Mouse (Mus musculus): ENCODE data around the gene Pik3c2b.

Gene Pik3c2b

DNA sequence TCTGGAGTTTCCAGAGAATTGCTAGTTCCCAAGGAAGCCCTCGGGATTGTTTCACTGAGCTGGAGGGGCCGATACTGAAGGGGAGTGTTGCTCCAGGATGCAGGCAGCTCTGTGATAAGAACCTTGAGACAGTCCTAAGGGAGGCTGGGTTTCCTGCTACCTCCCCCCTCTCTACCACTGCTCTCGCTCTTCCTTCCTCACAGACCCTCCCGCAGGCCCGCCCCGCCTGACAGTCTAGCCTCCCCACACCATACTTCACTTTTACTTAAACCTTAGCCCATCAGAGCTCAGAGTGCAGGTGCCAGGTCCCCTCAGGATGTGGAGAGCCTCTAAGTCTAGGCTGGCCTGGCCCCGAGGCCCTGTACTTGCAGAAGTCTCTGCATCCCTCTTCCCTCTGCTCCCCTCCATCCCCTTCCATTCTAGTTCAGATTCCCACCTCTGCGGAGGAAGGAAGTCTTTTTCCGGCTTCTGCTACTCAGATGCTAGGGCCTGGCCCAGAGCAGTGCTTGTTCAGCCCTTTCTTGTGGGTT lies 27.9 kb downstream of the Pik3c2b start:
- no peak for DNase-seq (ENCODE audit: low read depth)

DNA sequence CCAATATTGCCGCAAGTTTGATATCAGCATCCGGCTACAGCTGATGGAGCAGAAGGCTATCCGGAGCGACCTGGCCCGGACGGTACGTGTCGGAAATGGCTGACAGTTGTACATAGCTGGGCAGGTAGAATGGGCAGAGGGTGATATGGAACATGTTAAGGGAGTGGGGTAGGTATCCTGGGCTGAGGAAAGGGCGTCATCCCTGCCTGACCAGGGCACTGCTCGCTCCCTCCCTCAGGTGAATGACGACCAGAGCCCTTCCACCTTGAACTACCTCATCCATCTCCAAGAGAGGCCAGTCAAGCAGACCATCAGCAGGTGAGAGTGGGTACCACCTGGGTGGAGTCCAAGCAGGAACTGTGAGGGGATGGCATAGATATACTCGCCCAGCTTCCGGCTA lies 29.1 kb downstream of the Pik3c2b start:
- no peak for DNase-seq (ENCODE audit: low read depth)

DNA sequence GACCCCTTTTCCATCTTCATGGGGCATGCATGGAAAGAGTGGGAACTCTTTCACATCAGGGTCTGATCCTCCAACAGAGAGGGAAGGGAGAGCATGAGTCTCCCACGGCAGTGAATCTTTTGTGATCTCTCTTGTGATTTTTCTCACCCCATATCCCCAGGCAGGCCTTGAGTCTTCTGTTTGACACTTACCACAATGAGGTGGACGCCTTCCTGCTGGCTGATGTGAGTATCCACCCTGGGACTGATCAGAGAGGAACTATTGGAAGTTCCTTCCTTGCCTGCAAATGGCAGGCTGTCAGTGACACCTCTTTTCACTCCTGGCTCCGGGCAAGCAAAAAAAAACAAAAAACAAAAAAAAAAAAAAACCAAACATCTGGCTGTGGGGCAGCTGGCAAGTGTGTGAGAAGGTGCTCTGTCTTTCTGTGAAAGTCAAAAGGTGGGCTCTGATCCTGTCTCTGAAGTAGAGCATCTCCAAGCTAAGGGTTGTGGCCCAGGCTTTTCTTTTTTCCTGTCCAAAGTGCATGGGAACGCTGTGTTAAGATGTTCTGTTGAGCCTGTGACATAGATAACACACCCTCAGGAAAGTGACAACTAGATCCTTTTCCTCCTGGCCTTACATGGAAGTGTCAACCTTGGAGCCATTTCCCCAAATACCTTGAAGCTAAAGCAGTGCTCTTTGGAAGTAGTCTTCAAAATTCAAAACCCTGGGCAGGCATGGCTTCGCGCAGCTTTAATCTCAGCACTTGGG lies 30.4 kb downstream of the Pik3c2b start:
- no peak for DNase-seq (ENCODE audit: low read depth)

DNA sequence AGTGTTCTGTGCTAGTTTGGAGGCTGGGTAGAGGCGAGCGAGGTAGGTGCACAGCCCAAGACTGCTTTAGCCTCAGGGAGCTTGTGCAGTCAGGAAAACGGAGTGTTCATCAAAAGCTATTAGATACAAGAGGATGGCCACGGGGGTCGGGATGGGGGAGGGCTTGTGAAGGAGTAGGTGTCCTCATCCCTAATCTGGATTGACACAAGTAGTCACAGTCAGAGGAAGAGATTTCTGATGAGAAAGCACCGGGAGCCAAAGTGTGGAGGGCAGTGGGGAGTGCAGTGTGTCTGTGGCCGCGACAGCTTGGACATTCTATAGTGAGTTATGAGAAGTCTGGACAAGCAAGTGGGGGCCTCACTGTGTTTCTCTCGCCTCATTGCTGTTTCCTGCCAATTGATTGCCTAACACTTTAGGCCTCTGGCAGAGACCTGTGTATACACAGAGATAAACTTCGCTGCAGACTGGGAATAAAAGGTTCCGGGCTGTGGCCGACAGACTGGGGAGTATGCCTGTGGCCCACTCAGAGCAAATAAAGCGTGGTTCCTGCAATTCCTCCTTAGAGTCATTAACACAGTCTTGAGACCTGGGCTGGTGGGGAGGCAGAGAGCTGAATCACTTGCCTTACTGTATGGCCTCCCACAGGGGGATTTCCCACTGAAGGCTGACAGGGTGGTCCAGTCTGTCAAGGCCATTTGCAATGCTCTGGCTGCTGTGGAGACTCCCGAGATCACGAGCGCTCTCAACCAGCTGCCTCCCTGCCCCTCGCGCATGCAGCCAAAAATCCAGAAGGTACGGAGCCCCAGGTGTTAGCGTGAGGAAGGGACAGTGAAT lies 31.4 kb downstream of the Pik3c2b start:
- no peak for DNase-seq (ENCODE audit: low read depth)

DNA sequence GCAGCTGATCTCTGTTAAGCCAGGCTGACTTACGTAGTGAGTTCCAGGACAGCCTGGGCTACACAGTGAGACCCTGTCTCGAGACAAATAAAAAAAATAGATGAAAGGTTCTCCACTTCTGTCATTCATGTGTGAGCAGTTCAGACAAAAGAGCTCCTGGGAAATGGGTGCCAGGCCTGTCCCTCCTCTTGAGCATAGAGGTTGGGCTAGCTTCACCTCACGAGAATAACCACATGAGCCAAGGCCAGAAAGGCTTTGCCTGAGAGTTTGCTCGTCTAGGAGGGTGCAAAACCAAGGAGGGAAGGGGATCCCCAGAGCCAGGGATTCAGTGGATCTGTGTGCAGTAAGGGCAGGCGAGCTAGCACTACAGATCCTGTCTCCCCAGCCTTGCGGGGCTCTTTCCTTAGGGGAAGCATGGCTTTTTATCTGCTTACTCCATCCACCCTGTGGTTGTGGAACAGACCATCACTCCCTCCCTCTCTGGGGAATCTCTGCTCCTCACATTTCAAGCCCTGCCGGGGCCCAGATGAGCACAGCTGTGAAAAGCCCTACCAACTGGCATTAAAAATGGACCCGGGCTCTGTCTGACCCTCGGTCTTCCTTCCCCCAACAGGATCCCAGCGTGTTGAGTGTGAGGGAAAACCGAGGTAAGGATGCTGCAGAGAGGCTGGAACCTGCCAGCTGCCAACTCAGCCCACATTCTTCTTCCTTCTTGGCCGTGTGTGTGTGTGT lies 32.3 kb downstream of the Pik3c2b start:
- DNase-seq (ENCODE audit: low read depth), result no peak

DNA sequence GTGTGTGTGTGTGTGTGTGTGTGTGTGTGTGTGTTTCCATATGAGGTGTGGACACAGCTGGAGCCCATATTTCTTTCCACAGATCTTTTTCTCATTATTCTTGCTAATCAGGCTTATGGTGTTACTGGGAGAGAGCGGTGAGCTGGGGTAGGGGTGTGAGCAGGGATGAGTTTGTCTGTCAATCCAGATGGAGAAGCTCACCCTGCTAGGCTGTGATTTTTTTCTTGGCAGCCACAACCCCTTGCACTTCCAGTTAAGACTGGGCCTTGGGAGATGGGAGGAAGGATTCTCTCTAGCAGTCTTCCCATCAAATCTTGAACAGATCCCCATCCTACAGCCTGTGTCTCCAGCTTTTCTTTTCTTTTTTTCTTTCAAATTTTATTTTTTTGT lies 32.9 kb downstream of the Pik3c2b start:
- no peak for DNase-seq (ENCODE audit: low read depth)

DNA sequence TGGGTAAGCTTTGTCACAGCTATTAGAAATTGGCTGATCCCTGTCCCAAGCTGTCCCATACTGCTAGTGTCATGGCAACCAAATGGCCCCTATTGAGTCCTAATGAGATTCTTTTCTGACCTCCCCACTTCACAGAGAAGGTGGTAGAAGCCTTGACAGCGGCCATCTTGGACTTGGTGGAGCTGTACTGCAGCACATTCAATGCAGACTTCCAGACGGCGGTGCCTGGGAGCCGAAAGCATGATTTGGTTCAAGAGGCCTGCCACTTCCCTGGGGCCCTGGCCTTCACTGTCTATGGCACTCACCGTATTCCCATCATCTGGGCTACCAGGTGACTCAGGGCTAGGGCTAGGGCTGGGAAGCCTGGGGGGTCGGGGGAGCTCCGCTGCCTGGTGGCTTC lies 34.0 kb downstream of the Pik3c2b start:
- DNase-seq (ENCODE audit: low read depth), result no peak

DNA sequence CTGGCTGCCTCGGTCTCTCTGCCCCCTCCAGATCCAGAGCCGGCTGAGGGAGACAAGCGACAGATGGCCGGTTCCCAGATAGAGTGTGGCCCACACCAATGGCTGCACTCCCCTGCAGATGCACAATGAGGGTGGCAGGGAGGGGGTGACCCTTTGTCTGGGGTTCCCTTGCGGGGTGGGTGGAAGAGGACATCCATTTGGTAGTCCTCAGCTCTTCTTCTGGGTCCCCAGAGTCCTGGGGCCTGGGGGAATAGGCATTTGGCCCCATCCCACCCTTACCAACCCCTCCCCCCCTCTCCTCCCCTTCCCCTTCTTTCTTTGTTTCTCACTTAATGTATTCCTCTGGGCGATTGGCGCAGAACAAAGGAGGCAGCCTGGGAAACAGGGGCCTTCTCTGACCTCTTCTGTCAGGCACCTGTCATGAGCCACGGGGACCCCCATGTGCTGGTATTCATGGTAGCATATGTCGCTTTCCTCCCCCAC lies 34.7 kb downstream of the Pik3c2b start:
- DNase-seq (ENCODE audit: low read depth), result no peak

DNA sequence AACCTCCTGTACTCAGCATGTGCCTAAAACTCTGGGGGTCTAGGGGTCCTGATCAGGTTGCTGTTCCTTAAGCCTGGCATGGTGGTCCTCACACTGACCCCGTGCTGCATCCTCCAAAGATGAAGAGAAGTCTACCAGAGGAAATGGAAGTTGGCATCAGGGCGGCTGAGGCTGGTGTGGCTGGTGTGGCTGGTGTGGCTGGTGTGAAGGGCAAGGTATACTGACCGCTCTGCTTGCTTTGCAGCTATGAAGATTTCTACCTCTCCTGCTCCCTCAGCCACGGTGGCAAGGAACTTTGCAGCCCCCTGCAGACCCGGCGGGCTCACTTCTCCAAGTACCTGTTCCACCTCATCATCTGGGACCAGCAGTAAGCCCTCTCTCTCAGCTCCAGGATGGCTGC lies 35.2 kb downstream of the Pik3c2b start:
- no peak for DNase-seq (ENCODE audit: low read depth)

DNA sequence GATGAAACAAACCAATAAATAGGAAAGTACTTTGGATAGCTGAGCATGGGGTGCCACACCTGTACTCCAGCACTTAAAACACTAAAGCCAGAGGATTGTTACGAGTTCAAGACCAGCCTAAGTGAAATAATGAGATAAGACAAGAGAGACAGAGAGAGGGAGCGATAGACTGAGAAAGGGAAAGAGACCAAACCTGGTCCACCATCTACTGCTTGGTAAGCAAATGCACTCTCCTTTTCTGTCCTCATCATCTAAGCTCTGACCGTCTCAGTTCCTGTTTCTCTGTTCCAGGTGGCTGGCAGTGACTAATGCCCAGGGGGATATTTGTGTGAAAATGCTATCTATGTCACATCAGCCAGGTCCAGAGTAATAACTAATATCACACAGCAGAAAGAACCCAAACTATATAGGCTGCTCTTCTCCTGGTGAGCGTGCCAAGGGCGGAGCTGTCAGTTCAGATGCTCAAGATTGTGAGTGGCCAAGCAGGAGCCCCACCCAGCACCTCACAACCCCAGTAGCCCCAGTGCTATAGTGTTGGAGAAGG lies 37.6 kb downstream of the Pik3c2b start:
- no peak for DNase-seq (ENCODE audit: low read depth)

DNA sequence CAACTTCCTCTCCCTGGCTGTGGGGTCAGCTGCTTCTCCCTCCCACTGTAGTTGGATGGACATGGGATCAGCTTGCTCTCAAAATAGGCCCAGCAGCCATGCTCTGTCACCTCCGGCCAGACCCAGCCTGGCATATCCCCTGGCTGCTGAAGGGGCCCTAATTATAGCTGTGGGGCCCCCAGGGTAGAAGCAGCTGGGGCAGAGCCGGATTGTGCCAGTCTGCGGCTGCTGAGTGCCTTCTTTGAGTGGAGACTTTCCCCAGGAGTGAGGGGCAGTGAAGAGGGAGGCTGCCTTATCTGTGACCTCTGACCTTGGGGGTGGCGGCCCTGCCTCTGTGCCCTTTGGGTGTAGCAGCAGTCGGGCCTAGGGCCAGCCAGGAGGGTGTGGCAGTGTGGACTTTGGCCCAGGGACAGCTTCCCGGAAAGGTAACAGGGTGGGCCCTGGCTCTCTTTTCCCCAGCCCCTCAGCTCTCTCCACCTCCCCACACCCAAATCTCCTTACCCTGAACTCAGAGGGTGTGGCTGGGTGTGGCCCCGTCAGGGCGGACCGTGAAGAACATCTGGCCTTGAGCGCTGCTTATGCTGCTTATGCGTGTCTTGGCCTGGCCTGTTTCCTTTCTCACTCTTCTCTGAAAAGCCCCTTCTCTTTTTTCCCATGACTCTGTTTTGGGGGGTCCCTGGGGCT lies 38.6 kb downstream of the Pik3c2b start:
- DNase-seq (ENCODE audit: low read depth), result no peak

DNA sequence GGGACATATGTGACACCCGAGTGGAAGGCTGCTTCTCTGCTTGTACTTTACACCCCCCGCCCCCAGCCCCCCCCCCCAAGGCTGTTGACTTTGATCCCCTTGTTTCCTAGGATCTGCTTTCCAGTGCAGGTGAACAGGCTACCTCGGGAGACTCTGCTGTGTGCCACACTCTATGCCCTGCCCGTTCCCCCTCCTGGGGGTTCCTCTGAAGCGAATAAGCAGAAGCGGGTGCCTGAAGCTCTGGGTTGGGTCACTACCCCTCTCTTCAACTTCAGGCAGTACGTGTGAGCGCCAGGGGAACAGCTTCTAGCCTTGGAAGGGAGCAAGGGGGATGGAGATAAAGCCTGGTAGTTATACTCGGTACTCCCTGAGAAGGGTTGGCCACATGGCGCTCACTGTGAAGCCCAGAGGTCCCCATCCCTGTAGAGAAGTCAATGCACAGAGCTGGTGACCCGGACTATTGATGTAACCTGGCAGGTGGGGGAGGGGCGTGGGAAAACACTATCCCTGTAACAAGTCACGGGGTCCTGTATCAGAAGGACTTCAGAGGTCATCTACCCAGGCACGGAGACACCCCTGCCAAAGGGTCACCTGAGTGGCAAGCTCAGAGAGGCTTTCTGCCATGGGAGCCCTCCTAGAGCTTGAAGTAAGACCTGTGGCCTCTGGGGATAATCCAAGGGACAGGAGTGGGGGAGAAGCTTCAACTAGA lies 39.4 kb downstream of the Pik3c2b start:
- no peak for DNase-seq (ENCODE audit: low read depth)

DNA sequence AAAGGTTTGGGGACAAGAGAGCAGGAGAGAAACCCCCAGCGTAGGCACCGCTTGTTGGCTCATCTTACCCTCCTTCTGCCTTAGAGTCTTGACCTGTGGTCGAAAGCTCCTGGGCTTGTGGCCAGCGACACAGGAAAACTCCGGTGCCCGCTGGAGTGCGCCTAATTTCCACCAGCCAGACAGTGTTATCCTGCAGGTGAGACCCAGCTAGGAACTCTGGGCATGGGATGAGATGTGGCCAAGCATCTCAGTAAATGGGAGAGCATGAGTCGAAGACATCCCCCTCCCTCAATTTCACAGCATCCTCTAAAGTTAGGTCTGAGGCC lies 39.9 kb downstream of the Pik3c2b start:
- no peak for DNase-seq (ENCODE audit: low read depth)

DNA sequence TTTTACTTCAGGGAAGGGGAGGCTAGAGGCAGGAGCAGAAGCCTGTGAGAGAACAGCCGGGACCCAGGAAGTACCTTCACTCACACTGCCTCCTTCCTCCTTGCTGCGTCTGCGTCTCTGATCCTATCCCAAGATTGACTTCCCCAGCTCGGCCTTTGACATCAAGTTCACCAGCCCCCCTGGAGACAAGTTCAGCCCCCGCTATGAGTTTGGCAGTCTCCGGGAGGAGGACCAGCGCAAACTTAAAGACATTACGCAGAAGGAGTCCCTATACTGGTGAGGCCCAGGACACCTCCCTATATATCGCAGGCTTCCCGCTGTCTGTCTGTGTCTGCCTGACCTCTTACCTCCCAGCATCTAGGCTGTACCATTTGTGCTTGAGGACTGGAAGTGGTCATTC lies 41.3 kb downstream of the Pik3c2b start:
- no peak for DNase-seq (ENCODE audit: low read depth)

DNA sequence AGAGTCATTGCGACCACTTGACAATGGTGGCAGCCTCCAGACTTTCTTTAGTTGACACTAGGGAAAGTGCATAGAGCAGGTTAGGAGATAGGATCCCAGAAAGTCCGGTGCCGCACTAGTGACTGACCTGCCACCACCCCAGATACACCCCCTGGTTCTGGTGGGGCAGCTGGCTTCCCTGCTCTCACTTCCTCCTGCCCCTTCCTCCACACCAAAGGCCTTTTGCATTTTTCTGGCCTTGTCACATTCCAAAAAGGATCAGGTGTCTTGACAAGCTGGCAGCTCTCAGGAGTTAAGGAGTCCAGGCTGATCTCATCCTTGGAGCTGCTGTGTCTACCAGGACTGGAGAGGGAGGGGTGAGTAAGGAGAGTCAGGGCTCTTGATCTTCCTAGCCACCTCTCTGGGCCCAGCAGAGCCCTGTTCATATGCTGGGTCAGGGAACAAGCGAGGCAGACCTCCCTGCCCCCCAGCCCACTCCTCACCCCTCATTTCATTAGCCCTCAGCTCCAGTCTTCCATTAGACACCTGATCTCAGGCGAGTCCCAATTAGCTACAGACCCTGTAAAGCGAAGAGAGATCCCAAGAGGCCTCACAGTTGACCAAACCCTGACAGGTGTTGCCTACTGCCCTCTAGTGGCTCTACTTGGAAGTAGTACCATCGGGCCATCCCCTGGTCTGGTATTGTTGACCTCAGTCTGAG lies 41.9 kb downstream of the Pik3c2b start:
- DNase-seq (ENCODE audit: low read depth), result peak; percentile 63

DNA sequence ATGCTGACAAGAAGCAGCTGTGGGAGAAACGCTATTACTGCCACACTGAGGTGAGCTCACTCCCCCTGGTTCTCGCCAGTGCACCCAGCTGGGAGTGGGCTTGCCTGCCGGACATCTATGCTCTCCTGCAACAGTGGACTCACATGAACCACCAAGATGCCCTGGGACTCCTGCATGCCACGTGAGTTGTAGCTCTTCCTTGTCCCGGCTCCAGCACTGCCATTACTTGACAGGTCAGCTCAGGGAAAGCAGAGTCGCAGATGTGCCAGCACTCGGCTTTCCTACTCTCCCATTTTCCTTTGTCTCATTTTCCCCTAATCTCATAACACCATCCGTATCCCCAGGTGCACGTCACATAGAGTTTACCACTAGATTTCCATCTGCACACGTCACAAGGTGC lies 42.7 kb downstream of the Pik3c2b start:
- DNase-seq (ENCODE audit: low read depth), result no peak

DNA sequence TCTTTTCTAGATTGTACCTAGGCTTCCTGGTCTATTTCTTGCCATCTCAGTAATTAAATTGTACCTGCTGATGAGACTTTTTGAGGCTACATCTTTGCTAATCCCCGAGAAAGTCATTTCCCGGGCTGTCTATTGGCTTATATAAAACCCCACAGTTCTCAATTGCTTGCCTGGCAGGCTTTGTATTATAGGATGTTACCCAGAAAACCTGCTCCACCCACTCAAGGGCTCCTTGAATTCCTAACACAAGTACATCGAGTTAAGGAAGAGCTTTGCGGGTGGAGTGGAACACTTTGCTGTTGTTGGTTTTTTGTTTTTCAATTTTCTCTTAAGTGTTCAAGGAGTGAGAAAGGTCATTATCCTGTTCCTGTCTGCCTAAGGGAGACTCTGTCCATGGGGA lies 43.9 kb downstream of the Pik3c2b start:
- no peak for DNase-seq (ENCODE audit: low read depth)

DNA sequence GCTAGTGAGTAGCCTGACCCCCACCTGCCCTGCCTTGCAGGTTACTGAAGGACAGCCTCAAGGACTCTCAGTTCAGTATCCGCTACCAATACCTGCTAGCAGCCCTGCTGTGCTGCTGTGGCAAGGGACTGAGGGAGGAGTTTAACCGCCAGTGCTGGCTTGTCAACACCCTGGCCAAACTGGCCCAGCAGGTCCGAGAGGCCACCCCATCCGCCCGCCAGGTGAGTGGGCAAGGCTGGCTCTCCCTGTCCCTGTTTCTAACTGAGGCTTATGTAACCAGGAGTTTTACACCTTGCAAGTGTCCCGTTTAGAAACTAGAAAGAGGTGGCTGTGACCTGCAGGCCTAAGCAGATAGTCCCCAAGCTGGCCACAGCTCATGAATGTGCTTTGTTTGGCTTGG lies 45.2 kb downstream of the Pik3c2b start:
- DNase-seq (ENCODE audit: low read depth), result no peak

DNA sequence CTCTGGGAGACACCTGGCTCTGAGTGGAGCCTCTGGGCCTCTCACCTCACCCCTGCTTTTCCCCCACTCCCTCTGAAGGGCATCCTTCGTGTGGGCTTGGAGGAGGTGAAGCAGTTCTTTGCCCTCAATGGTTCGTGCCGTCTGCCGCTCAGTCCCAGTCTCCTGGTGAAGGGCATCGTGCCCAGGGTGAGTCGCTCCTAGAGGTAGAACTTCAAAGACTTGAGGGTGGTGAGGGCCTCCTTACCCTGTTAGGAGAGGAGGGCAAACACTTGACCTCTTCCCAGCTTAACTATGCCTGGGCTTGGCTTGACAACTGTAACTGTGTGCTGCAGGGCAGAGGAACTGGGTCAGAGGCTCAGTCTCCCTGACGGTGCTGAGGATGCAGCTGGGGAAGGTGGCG lies 46.0 kb downstream of the Pik3c2b start:
- DNase-seq (ENCODE audit: low read depth), result no peak

DNA sequence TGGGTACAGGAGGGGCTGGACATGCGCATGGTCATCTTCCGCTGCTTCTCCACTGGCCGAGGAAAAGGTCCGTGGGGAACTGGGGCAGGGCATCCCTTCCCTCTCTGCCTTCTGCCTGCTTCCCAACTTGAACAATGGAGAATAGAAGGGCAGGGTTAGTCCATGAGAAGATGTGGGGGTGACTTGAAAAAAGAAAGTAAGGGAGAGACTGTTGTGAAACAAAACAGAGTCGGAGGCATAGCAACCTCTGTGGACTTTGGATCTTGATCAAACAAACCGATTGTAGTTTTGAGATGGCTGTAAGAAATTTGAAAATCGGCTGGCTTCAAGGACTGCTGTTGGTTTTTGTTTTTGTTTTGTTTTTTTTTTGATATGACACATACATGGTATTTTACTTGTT lies 48.3 kb downstream of the Pik3c2b start:
- no peak for DNase-seq (ENCODE audit: low read depth)
